Mouse (Mus musculus) B cell, adult (primary cell): ENCODE results near the gene 4931408C20Rik. TPM values are rescaled to one million over a fixed set of nuclear protein-coding genes. Genes with fewer than 3 reads are reported as not detected.

Experiments
- total RNA-seq: library from RNA; stranded (reverse); gene quantifications from 4 replicates; pipeline ENCODE4 v1.2.4, GENCODE M21; 2023; ENCODE audit not compliant: inconsistent age

4931408C20Rik gene
- total RNA-seq: not detected in 4 replicates

GRCm38 (mm10) chr1:26686842-26687760, at the start of gene 4931408C20Rik:
TSS of gene 4931408C20Rik (minus strand) at chr1:26687460.

